Mouse (Mus musculus): ENCODE data around the gene Tex22. TPM values are rescaled to one million over a fixed set of nuclear protein-coding genes. Genes with fewer than 3 reads are reported as not detected.

The Tex22 gene
- polyA plus RNA-seq, 1 experiment from 2014 or later = not detected

- no peaks in the 10 kb centered on the region for H3K9me3 ChIP-seq (ENCODE audit: control insufficient read depth, low read length)
- ATAC-seq (ENCODE audit: insufficient read depth, low FRiP score, low TSS enrichment) (no peak), DNase-seq (ENCODE audit: low spot score) (no peak)
- H3K4me3 ChIP-seq (ENCODE audit: low read depth, low read length) = no peak overlapping the region
- H3K27ac ChIP-seq (ENCODE audit: low read depth, low read length) = no peak overlapping the region
- no peaks in the 10 kb centered on the region for H3K27me3 ChIP-seq (ENCODE audit: control insufficient read depth, insufficient read depth, low read length)
- WGBS = 91% methylated on average over 7 of the region's 7 CpGs
- H3K4me1 ChIP-seq (ENCODE audit: control insufficient read depth, insufficient read depth, low read length) = no peaks in the 10 kb centered on the region
- peaks cover 3% of the 10 kb centered on the region for H3K36me3 ChIP-seq (ENCODE audit: control insufficient read depth, insufficient read depth, low read length)
- no peak overlapping the region for H3K9ac ChIP-seq (ENCODE audit: low read length)
- no peak overlapping the region for H3K4me2 ChIP-seq (ENCODE audit: low read depth)
Observed at GRCm38 (mm10) chr12:113068002-113068401, 6.3 kb upstream of the Tex22 start.

DNA sequence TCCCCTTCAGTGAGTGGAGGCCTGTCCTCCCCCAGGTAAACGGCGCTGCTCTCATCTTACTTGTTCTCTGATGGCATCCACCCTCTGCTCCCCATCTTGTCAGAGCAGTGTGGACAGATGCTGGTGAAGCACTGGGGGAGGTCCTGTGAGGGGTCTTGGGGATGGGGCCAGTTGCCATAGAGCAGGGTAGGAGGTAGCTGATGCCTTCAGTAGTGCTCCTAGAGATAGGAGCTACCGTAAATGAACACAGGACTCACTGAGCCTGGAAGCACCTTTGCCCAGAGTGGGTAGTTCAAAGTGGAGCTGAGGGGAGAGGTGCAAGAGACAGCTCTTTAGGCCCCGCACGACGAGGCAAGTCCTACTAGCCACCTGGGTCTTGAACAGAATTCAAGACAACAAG lies 4.9 kb upstream of the Tex22 start:
- no peaks in the 10 kb centered on the region for H3K27me3 ChIP-seq (ENCODE audit: control insufficient read depth, insufficient read depth, low read length)
- no peak for DNase-seq (ENCODE audit: low spot score)
- no peak overlapping the region for H3K27ac ChIP-seq (ENCODE audit: low read depth, low read length)
- H3K4me3 ChIP-seq (ENCODE audit: low read depth, low read length) = no peak overlapping the region
- WGBS = 98% methylated on average over 6 of the region's 6 CpGs
- H3K9ac ChIP-seq (ENCODE audit: low read length) = no peak overlapping the region
- no peaks in the 10 kb centered on the region for H3K9me3 ChIP-seq (ENCODE audit: control insufficient read depth, low read length)
- peaks cover 3% of the 10 kb centered on the region for H3K36me3 ChIP-seq (ENCODE audit: control insufficient read depth, insufficient read depth, low read length)
- H3K4me1 ChIP-seq (ENCODE audit: control insufficient read depth, insufficient read depth, low read length) = no peaks in the 10 kb centered on the region; the same call in 1 of the 2 replicates
- ATAC-seq (ENCODE audit: insufficient read depth, low FRiP score, low TSS enrichment) = no peak
- H3K4me2 ChIP-seq (ENCODE audit: low read depth) = no peak overlapping the region

- 95% methylated on average over 6 of the region's 6 CpGs for WGBS
- ATAC-seq (ENCODE audit: insufficient read depth, low FRiP score, low TSS enrichment) (no peak), DNase-seq (ENCODE audit: low spot score) (no peak)
- Histone ChIP-seq H3K9ac (ENCODE audit: low read length) (no peak overlapping the region), H3K4me1 (ENCODE audit: control insufficient read depth, insufficient read depth, low read length) (peaks cover 9% of the 10 kb centered on the region), H3K4me3 (ENCODE audit: low read depth, low read length) (no peak overlapping the region), H3K4me2 (ENCODE audit: low read depth) (no peak overlapping the region), H3K36me3 (ENCODE audit: control insufficient read depth, insufficient read depth, low read length) (peaks cover 3% of the 10 kb centered on the region), H3K27me3 (ENCODE audit: control insufficient read depth, insufficient read depth, low read length) (no peaks in the 10 kb centered on the region), H3K9me3 (ENCODE audit: control insufficient read depth, low read length) (no peaks in the 10 kb centered on the region), H3K27ac (ENCODE audit: low read depth, low read length) (no peak overlapping the region)
Observed at GRCm38 (mm10) chr12:113071321-113071720, 3.0 kb upstream of the Tex22 start.

- Histone ChIP-seq H3K36me3 (ENCODE audit: control insufficient read depth, insufficient read depth, low read length) (peaks cover 3% of the 10 kb centered on the region), H3K27me3 (ENCODE audit: control insufficient read depth, insufficient read depth, low read length) (no peaks in the 10 kb centered on the region), H3K4me1 (ENCODE audit: control insufficient read depth, insufficient read depth, low read length) (peaks cover 9% of the 10 kb centered on the region), H3K4me2 (ENCODE audit: low read depth) (no peak overlapping the region), H3K9ac (ENCODE audit: low read length) (no peak overlapping the region), H3K9me3 (ENCODE audit: control insufficient read depth, low read length) (no peaks in the 10 kb centered on the region), H3K27ac (ENCODE audit: low read depth, low read length) (no peak overlapping the region), H3K4me3 (ENCODE audit: low read depth, low read length) (no peak overlapping the region)
- 85% methylated on average over 6 of the region's 6 CpGs for WGBS
- ATAC-seq (ENCODE audit: insufficient read depth, low FRiP score, low TSS enrichment) = no peak
- no peak for DNase-seq (ENCODE audit: low spot score)
Observed at GRCm38 (mm10) chr12:113071827-113072226, 2.5 kb upstream of the Tex22 start.

GRCm38 (mm10) chr12:113073420-113074328 lies 628 bp upstream of the Tex22 start:
- Histone ChIP-seq H3K4me2 (ENCODE audit: low read depth) (peak overlapping the region; percentile 94), H3K27ac (ENCODE audit: low read depth, low read length) (peak overlapping the region; percentile 11; the same call in 1 of the 2 replicates), H3K9me3 (ENCODE audit: control insufficient read depth, low read length) (no peaks in the 10 kb centered on the region), H3K4me3 (ENCODE audit: low read depth, low read length) (peak overlapping the region; percentile 46), H3K36me3 (ENCODE audit: control insufficient read depth, insufficient read depth, low read length) (peaks cover 3% of the 10 kb centered on the region), H3K9ac (ENCODE audit: low read length) (peak overlapping the region; percentile 73), H3K4me1 (ENCODE audit: control insufficient read depth, insufficient read depth, low read length) (peaks cover 9% of the 10 kb centered on the region), H3K27me3 (ENCODE audit: control insufficient read depth, insufficient read depth, low read length) (no peaks in the 10 kb centered on the region)
- DNase-seq (ENCODE audit: low spot score) = no peak
- 11% methylated on average over 15 of the region's 15 CpGs for WGBS
- peak; percentile 28 for ATAC-seq (ENCODE audit: insufficient read depth, low FRiP score, low TSS enrichment)

- peak overlapping the region; percentile 78 for H3K27ac ChIP-seq (ENCODE audit: low read depth, low read length)
Observed at GRCm38 (mm10) chr12:113075063-113075454, 757 bp downstream of the Tex22 start.

GRCm38 (mm10) chr12:113075486-113075885 lies 1.2 kb downstream of the Tex22 start:
- Histone ChIP-seq H3K9me3 (ENCODE audit: control insufficient read depth, low read length) (no peaks in the 10 kb centered on the region), H3K4me1 (ENCODE audit: control insufficient read depth, insufficient read depth, low read length) (peaks cover 9% of the 10 kb centered on the region), H3K4me2 (ENCODE audit: low read depth) (peak overlapping the region; percentile 94), H3K4me3 (ENCODE audit: low read depth, low read length) (no peak overlapping the region), H3K36me3 (ENCODE audit: control insufficient read depth, insufficient read depth, low read length) (peaks cover 3% of the 10 kb centered on the region), H3K27ac (ENCODE audit: low read depth, low read length) (no peak overlapping the region), H3K27me3 (ENCODE audit: control insufficient read depth, insufficient read depth, low read length) (no peaks in the 10 kb centered on the region), H3K9ac (ENCODE audit: low read length) (no peak overlapping the region)
- 0 out of 2 replicates have a peak, but pooled peaks have one; percentile 5 for ATAC-seq (ENCODE audit: insufficient read depth, low FRiP score, low TSS enrichment)
- no peak for DNase-seq (ENCODE audit: low spot score)
- WGBS = 59% methylated on average over 6 of the region's 6 CpGs

More at GRCm38 (mm10) chr12:113075063-113075454, 757 bp downstream of the Tex22 start:
- 5% methylated on average over 10 of the region's 10 CpGs for WGBS
- H3K9me3 ChIP-seq (ENCODE audit: control insufficient read depth, low read length) = no peaks in the 10 kb centered on the region
- peak overlapping the region; percentile 46 for H3K4me3 ChIP-seq (ENCODE audit: low read depth, low read length)
- peak; percentile 79 for ATAC-seq (ENCODE audit: insufficient read depth, low FRiP score, low TSS enrichment)
- peaks cover 9% of the 10 kb centered on the region for H3K4me1 ChIP-seq (ENCODE audit: control insufficient read depth, insufficient read depth, low read length)
- H3K27me3 ChIP-seq (ENCODE audit: control insufficient read depth, insufficient read depth, low read length) = no peaks in the 10 kb centered on the region
- peak; percentile 88 for DNase-seq (ENCODE audit: low spot score)
- peaks cover 3% of the 10 kb centered on the region for H3K36me3 ChIP-seq (ENCODE audit: control insufficient read depth, insufficient read depth, low read length)
- H3K4me2 ChIP-seq (ENCODE audit: low read depth) = peak overlapping the region; percentile 94
- H3K9ac ChIP-seq (ENCODE audit: low read length) = peak overlapping the region; percentile 73

GRCm38 (mm10) chr12:113087276-113087675 lies 13.0 kb downstream of the Tex22 start:
- ATAC-seq (ENCODE audit: insufficient read depth, low FRiP score, low TSS enrichment) (no peak), DNase-seq (ENCODE audit: low spot score) (no peak)
- H3K4me2 ChIP-seq (ENCODE audit: low read depth) = no peak overlapping the region
- no peaks in the 10 kb centered on the region for H3K4me1 ChIP-seq (ENCODE audit: control insufficient read depth, insufficient read depth, low read length)
- no peaks in the 10 kb centered on the region for H3K27me3 ChIP-seq (ENCODE audit: control insufficient read depth, insufficient read depth, low read length)
- no peak overlapping the region for H3K9ac ChIP-seq (ENCODE audit: low read length)
- no peak overlapping the region for H3K4me3 ChIP-seq (ENCODE audit: low read depth, low read length)
- no peak overlapping the region for H3K27ac ChIP-seq (ENCODE audit: low read depth, low read length)
- no peaks in the 10 kb centered on the region for H3K9me3 ChIP-seq (ENCODE audit: control insufficient read depth, low read length)
- WGBS = 83% methylated on average over 2 of the region's 3 CpGs
- no peaks in the 10 kb centered on the region for H3K36me3 ChIP-seq (ENCODE audit: control insufficient read depth, insufficient read depth, low read length)

- Histone ChIP-seq H3K4me2 (ENCODE audit: low read depth) (no peak overlapping the region), H3K9me3 (ENCODE audit: control insufficient read depth, low read length) (no peaks in the 10 kb centered on the region), H3K4me1 (ENCODE audit: control insufficient read depth, insufficient read depth, low read length) (no peaks in the 10 kb centered on the region), H3K27me3 (ENCODE audit: control insufficient read depth, insufficient read depth, low read length) (no peaks in the 10 kb centered on the region), H3K9ac (ENCODE audit: low read length) (no peak overlapping the region), H3K4me3 (ENCODE audit: low read depth, low read length) (no peak overlapping the region), H3K27ac (ENCODE audit: low read depth, low read length) (no peak overlapping the region), H3K36me3 (ENCODE audit: control insufficient read depth, insufficient read depth, low read length) (no peaks in the 10 kb centered on the region)
- ATAC-seq (ENCODE audit: insufficient read depth, low FRiP score, low TSS enrichment) (no peak), DNase-seq (ENCODE audit: low spot score) (no peak)
- WGBS = 30% methylated on average over 4 of the region's 4 CpGs
Observed at GRCm38 (mm10) chr12:113088026-113088425, 13.7 kb downstream of the Tex22 start.
